Mouse (Mus musculus) adipocyte (in vitro differentiated cells): ENCODE measurements around the gene Ptpn13.

Experiments used
- DNase-seq: peaks from one replicate; pipeline ENCODE4 v3.0.0-alpha.2; 2016; ENCODE audit warnings: low spot score

Ptpn13 gene

GRCm38 (mm10) chr5:103422609-103423008 lies 2.4 kb upstream of the Ptpn13 start:
- DNase-seq: no peak

DNA sequence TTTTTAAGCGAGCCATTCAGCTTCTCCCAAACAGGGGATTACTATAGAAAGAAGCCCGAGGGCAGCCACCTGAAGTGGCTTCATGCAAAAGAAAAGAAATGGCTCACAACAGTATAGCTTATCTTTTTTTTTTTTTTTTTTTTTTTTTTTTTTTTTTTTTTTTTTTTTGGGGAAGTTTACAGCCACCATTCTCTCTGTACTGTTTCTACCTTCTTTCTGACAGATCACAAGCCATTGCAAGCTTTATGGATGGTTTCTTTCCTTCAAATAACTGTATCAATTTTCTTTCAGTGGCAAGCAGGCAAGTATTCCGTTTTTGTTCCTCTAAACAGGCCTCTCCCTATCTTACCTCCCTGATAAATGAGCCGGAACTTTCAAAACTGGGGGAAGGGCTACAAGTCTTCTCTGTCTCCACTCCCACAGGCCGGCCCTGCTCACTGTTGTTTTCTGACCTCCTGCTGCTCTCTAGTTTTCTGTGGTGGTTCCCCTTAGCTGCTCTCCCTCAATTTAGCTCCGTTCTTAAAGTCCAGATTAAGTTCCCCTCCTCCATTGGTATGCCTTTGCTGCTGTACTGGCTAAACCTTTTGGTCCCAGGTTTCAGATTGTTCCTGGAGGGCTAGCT lies 1.6 kb upstream of the Ptpn13 start:
- DNase-seq: peak; percentile 15

GRCm38 (mm10) chr5:103423927-103424315 lies 1.1 kb upstream of the Ptpn13 start:
- no peak for DNase-seq

- DNase-seq: peak; percentile 6
These were observed 505 bp downstream of the Ptpn13 start for GRCm38 (mm10) chr5:103425363-103426031.

- DNase-seq: no peak
These were observed 1.3 kb downstream of the Ptpn13 start for GRCm38 (mm10) chr5:103426250-103426649.

DNA sequence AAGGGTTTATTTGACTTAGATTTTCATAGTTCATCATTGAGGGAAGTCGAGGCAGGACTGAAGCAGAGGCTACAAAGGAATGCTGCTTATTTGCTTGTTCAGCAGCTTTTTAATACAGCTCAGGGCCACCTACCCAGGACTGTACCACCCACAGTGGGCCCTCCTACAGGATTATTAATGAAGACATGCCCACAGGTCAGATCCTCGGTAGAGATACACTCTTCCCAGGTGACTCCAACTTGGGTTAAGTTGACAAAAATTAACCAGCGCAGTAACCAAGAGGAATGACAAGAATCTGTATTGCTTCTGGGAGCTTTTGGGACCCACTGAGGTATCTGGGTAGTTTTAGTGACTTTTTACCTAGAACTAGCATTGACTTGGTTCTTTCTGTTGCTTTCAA lies 6.0 kb downstream of the Ptpn13 start:
- no peak for DNase-seq

DNA sequence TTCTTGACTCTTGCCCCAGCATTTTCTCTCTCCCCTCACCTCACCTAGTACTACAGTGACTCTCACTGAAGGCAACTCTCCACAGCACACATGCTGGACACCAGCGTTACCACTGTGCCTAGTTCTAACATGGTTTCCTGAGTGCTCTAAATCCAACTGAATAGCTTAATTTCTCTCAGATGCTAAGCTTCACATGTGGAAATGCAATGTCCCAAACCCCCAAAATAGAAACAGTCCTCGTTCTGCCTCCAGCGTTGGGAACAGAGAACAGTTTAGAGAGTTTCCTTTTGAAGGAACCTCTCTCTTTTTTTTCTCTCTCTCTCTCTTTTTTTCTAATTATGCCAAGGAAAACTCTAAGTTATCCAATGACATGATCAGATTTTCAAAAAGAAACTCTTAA lies 6.5 kb downstream of the Ptpn13 start:
- DNase-seq: no peak

DNA sequence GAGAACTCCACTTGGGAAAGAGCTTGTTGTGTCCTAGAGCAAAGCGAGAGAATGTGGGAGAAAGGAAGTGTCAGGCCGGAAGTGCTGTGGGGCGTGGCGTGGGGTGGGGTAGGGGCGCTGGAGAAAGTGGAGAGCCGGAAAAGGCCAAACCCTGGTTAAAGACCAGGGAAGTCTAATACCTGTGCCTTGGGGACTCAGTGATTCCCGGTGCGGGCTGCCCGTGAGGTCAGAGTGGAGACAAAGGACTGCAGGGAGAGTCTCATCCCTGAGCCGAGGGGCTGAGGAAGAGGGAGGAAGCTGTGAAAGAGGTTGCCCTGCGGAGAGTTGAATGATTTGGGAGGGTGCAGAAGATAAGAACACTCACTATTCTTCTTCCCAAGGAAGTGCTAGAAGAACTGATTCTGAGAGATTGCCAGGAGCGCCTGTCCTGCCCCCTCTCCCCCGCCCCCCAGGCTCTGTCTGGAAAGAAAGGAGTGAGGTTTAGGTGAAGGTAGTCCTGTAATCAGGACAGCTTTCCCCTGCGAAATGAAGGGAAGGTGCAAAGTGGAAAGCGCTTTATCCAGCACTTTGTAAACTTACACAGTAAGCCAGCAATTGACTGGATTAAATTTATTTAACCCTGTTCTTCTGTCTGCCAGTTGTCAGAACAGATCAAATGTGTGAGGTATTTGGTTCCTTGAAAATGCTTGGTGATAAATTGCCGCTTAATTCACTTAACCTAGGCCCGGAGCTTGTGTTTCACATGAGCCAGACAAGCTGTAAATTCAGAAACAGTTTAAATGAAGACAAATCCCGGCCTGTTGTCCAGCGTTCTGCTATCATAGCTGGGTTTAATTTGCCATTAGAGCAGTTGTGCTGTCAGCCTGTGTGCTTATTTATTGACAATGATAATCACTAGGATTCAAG lies 11.3 kb downstream of the Ptpn13 start:
- DNase-seq: no peak

DNA sequence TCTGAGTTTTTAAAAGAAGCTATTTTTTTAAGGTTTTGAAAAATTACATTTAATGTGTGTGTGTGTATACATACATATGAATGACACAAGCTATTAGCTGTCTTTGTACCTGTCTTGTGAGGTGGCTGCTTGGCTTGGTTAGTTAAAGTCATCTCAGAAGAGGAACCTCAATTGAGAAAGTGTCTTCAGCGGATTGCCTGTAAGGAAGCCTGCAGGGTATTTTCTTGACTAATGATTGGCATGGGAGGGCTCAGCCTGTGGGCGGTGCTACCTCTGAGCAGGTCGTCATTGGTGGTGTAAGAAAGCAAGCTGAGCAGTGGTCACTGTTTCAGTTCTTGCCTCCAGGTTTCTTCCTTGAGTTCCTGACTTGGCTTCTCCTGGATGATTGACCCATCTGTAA lies 12.7 kb downstream of the Ptpn13 start:
- no peak for DNase-seq

- DNase-seq: no peak
These were observed 14.2 kb downstream of the Ptpn13 start for GRCm38 (mm10) chr5:103439171-103439570.

DNA sequence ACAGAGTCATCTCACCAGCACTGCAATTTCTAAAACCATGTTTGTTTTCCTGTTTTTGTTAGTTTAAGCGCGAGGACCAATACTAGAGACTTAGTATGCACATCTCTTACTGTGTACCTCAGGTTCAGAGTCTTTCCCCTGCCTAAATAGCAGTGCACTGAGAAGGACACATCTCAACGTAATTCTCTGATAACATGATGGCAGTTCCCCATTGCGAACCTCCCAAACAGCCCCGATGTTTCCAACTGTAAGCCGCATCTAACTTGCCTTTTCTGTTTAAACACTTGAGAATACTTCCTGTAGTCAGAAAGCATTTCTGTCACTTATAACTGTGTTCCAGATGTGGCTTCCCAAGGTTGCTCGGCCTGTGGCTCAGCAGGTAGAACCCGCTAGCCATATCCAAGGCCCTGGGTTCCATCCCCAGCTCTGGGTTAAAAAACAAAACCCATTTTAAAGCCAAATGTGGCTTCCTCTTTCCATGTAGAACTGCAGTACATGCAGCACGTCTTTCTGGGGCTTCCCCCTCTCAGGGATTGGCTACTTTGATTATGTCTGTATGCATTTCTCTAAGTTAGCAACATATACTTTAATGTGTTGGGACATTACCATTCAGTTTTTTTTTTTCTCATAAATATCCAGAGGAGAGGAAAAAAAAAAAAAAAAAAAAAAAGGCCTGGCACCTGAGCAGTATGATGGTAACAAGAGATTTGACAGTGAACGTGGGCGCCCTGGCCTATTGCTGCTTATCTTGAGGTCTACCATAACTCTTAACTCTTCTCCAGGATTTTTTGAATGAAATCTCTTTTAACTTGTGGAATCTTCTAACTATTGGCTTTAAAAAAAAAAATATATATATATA lies 15.7 kb downstream of the Ptpn13 start:
- no peak for DNase-seq

GRCm38 (mm10) chr5:103441706-103442105 lies 16.7 kb downstream of the Ptpn13 start:
- no peak for DNase-seq

- DNase-seq: no peak
These were observed 17.3 kb downstream of the Ptpn13 start for GRCm38 (mm10) chr5:103442269-103442688.

- DNase-seq: no peak
These were observed 17.9 kb downstream of the Ptpn13 start for GRCm38 (mm10) chr5:103442921-103443320.

- no peak for DNase-seq
These were observed 20.4 kb downstream of the Ptpn13 start for GRCm38 (mm10) chr5:103445383-103445782.

- DNase-seq: no peak
These were observed 22.9 kb downstream of the Ptpn13 start for GRCm38 (mm10) chr5:103447806-103448416.

DNA sequence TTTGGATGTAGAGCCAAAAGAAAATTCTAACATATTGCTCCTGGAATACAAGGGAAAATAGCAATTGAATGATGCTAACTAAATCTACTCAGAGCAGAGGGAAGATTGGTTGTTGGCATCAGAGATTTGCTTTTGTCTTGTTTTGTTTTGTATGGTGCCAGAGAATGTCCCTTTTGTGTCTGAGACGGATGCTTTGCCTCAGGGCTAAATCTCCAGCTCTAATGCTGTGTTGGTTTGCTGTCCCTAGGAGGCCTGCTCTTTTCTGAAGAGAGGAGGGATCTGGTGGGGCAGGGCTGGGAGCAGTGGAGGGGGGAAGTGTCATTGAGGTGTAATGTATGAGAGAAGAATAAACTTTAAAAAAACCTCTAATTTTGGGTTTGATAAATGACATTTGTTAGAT lies 23.5 kb downstream of the Ptpn13 start:
- no peak for DNase-seq

DNA sequence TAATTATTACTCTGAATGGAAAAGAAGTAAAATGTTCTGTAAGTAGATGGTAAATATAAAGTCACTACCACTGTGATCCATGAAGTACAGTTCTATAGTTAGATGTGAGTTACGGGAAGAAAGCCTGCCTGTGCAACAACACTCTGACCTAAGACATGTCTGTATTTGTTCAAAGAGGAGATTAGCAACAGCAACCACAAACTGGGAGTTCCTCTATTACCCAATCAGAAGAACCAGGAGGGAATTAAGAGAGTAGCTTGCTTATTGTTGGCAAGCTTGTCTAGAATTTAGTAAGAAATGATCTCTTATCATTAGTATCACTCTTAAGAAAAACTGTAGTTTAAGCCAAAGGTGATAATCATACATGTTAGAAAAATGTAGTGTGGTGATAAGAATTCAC lies 25.7 kb downstream of the Ptpn13 start:
- no peak for DNase-seq

- no peak for DNase-seq
These were observed 28.6 kb downstream of the Ptpn13 start for GRCm38 (mm10) chr5:103453361-103454140.

- DNase-seq: no peak
These were observed 31.8 kb downstream of the Ptpn13 start for GRCm38 (mm10) chr5:103456794-103457193.

- DNase-seq: no peak
These were observed 33.4 kb downstream of the Ptpn13 start for GRCm38 (mm10) chr5:103458411-103458810.
